Mouse (Mus musculus) liver, adult 2 months (tissue): ENCODE results near the gene Kars.

ENCODE experiments used
- CTCF ChIP-seq: fragments of 200-500 bp; IDR thresholded peaks from 2 replicates; pipeline ENCODE4 v1.5.1; 2011; ENCODE audit warnings: low read depth, low read length, control low read depth
- POLR2A ChIP-seq: fragments of 200-500 bp; IDR thresholded peaks from 2 replicates; pipeline ENCODE4 v1.6.1; 2011; ENCODE audit warnings: low read length, control low read depth; ENCODE audit not compliant: insufficient read depth; ENCODE audit errors: extremely low read depth

- TF ChIP-seq CTCF (no peak), POLR2A (no peak)
Measured at GRCm38 (mm10) chr8:111992703-111993039, 18.5 kb downstream of the Kars start.
